Mouse (Mus musculus): ENCODE measurements around the gene Rgs13.

DNA sequence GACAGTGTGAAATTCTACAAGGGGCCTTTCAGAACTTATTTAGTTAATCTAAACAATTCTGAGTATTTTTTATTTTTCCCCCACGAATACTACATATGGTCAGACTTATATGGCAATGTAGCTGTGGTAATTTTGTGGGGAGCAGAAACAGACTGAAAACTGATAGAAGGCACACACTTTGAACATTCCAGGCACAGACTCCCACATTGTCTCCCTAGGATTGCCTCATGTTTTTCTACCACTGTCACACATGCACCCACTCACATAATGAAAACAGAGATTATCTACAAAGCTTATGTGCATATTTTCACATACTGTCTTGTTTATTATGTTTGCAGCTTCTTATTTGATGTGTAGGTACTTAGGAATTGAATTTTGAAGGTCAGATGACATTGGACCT lies 9.4 kb downstream of the Rgs13 start:
- TF ChIP-seq CTCF (IDR thresholded peaks at IDR 0.05; ENCODE audit: borderline replicate concordance, insufficient read depth, low read depth, low read length), result no peak
- no peak for TF ChIP-seq POLR2A (IDR thresholded peaks at IDR 0.05; ENCODE audit: borderline replicate concordance, insufficient read depth, low read length)
